Mouse (Mus musculus): ENCODE measurements around the gene Ccdc110.

Ccdc110 gene

DNA sequence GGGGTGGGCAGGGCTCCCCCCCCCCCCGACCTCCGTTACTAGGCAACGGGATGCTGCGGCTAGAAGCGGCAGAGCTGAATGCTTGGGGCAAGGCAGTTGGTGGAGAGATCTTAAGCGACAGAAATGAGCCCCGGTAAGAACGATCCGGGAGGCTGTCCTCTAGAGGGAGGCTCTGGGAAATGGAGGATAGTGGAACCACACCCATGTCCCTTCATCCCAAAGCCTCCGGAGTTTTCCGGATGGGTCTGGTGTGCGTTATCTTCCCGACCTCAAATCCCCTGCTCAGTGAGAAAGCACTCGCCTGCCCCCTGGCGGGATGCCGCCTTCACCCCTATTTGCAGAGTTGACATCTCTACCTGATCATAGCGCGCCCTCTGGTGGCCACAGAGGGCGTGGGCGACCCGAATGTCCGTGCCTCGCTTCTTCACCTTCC lies at the start of gene Ccdc110:
Gene Ccdc110, plus strand, starts transcription at position 38 of the 433 bp plus-strand sequence.
- peak; percentile 88 for DNase-seq (ENCODE audit: low read depth)

DNA sequence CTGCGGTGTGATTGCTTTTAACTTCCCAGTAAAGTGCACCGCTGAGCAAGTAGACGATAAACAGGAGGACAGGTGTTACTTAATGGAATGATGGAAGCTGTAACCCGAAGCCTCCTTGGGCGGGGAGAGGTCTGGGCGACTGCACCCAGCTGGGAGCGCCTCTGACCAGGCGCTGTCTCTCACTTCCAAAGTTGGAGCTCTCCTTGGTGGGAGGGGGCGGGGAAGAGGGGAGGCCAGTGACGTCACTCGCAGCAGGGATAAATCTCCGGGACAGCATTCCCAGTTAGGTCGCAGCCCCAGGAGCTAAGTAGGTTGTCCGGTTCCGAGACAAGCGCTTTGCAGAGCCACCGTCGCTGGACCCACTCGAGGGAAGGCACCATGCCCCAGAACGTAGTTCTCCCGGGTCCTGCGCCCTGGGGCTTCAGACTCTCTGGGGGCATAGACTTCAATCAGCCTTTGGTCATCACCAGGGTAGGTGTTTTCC lies 49.2 kb upstream of the Ccdc110 start, which contains the start of gene Pdlim3:
Gene Pdlim3, plus strand, starts transcription at position 260 of the 484 bp plus-strand sequence.
- no peak for DNase-seq (ENCODE audit: low read depth)

DNA sequence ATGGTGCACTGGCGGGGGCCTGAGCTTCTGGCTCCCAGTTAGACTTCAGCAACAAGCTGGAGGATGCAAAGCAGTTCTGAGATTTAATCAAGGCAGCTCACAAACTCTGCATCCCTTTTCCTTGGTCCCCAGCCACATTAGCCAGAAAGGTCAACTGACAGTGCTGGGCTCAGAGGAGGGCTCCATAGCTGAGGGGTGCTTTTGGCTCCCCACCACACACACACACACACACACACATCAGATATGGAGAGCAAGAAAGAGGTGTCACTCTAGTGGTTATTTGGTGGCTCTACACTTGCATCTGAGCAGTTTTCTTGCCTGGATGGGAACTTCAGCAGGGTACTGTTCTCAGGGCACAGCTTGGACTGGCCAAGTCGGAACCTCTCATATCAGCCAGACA lies 48.6 kb upstream of the Ccdc110 start:
- DNase-seq (ENCODE audit: low read depth) = no peak

DNA sequence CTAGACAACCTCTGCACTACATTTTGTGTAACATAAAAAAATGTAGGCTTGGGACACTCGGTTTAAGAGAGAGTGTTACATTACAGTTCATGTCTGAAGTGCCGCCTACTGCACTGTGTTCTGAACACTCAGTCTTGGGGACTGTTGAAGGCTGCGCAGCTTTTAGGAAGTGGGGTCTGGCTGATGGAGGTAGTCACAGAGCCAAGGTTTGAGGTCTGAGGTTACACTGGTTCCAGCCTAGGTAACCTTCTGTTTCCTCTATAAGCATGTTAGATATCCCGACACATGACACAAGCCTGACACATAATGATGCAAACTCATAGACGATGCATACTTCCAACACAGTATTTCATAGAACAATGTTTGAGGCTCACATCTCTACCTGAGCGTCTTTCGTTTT lies 44.7 kb upstream of the Ccdc110 start:
- DNase-seq (ENCODE audit: low read depth) = no peak

DNA sequence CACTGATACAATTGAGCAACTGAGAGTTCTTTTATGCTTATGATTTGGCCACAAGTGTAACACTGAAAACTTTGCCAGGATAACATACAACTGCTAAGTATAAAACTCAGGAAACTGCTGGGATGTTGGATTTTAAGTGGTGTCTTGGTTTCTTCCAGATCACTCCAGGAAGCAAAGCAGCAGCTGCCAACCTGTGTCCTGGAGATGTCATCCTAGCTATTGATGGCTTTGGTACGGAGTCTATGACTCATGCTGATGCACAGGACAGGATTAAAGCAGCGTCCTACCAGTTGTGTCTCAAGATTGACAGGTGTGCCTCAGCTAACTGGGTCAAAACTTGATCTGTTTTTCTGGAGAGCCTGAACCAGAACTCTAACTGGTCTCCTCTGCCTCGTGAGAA lies 37.8 kb upstream of the Ccdc110 start:
- no peak for DNase-seq (ENCODE audit: low read depth)

DNA sequence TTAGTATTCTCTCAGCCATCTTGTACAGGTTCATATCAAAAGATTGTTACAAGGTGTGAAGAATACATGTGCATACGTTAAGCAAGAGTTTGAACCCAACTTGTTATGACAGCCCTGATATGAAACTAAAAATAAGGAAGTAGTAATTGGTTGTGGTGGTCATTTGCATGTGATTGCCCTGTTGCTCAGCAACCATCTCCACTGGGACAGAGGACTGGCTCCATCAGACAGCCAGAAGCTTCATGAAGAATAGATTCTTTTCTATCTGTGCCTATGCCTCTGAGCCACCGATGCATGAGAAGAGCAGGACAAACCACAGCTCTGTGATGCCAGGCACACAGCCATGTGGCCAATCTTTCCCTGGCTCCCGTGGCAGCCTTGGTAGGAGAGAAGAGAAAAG lies 34.6 kb upstream of the Ccdc110 start:
- no peak for DNase-seq (ENCODE audit: low read depth)

DNA sequence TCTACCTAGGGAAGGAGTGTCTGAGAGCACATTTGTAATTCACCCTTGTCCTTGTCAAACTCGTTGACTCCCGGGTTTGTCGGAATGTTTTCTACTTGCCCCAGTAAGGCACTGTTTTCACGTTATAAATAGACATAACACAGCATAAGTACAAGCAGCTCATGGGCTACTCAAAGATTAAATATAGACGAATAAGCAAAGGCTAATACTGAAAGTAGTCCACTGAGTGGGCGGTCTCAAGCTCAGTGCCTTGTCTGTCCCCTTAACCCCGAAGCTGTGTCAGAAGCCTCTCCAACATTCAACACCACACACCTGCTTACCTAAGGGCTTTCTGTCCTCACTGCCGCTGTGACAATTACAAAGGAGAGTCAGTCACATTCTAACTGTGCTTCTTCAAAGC lies 32.8 kb upstream of the Ccdc110 start:
- DNase-seq (ENCODE audit: low read depth) = no peak

DNA sequence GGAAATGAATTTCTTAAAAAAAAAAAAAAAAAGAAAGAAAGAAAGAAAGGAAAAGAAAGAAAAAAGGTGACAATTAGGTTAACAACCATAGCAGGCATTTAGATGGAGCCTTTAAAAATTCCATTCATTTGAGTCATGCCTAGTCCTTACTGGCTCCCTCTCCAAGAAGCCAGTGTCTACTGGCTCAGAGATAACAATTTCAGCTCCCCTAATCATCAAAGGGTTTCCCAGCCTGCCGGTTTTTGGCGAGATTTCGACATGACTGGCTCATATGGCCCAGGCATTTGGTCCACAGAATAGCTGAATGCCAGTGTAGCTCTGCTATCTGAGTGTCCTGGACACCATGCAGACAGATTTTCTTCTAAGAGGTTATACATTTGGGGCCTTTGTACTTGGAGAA lies 30.8 kb upstream of the Ccdc110 start:
- DNase-seq (ENCODE audit: low read depth) = no peak

DNA sequence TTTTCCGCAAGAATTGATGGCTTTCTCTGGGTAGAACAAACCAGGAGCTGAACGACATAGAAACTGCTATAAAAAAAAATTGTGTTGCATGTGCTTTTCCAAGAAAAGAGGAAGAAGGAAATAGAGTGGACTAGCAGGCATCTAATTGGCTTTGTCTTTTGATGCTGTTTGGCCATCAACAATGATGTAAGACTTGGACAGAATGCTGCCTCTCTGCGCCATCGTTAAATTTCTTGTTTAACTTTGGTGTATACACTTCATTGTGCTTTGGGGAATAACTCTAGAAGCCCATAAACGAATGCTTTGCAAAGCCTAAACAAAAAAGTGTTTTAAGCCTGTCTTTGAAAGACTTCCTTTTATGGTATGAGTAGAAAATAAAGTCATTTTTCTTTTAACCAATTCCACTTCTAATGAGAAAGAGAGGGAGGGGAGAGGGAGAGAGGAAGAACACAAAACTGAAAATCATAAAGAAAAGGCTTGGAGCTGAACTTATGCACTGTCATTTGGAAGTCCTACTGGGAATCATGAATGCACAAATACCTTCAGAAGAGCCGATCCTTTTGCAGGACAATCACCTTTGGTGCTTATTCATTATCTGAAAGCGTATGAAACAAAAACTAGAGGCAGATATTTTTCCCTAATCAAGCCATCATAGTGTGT lies 28.7 kb upstream of the Ccdc110 start:
- no peak for DNase-seq (ENCODE audit: low read depth)

DNA sequence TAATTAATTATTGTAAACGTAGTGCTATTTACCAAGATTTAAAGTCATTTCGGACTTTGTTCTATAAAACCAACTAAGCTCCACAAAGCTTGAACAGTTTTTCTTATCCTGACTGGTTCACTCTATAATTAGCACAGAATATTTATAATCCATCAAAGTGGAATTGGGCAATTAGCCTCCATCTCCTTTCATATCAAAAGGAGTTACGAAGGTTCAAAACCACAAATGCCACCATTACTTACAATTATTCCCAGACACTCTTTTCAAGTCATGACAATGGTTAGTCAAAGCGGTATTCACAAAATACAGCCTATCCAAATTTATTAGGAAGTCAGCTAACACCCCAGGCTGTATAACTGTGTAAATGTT lies 28.2 kb upstream of the Ccdc110 start:
- DNase-seq (ENCODE audit: low read depth) = no peak

DNA sequence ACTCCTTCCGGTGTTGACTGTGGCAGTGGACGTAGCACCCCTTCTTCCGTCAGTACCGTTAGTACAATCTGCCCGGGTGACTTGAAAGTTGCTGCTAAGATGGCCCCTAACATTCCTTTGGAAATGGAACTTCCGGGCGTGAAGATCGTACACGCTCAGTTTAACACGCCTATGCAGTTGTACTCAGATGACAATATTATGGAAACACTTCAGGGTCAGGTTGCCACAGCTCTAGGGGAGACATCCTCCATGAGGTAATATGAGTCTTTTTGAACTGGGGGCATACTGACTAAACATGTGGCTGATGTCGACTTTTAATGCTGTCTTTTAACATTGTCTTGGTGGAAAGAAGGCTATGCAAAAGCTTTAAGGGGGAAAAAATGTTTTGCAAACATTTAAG lies 20.7 kb upstream of the Ccdc110 start:
- no peak for DNase-seq (ENCODE audit: low read depth)

DNA sequence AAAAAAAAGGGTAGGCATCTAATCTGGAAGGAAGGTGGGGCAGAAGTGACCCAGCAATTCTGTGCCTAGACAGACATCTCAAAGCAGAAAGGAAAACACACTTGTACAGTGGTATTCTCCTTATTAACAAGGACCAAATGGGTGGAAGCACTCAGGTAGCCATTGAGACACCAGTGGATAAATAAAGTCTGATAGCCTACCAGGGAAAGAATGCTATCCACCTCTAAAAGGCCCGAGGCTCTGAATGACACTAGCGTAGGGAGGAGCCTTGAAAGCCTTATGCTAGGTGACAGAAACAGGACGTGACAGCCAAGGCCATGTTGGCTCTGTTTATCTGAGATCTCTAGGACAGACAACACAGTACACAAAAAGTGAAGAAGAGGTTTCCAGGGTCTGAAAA lies 17.9 kb upstream of the Ccdc110 start:
- DNase-seq (ENCODE audit: low read depth) = no peak

DNA sequence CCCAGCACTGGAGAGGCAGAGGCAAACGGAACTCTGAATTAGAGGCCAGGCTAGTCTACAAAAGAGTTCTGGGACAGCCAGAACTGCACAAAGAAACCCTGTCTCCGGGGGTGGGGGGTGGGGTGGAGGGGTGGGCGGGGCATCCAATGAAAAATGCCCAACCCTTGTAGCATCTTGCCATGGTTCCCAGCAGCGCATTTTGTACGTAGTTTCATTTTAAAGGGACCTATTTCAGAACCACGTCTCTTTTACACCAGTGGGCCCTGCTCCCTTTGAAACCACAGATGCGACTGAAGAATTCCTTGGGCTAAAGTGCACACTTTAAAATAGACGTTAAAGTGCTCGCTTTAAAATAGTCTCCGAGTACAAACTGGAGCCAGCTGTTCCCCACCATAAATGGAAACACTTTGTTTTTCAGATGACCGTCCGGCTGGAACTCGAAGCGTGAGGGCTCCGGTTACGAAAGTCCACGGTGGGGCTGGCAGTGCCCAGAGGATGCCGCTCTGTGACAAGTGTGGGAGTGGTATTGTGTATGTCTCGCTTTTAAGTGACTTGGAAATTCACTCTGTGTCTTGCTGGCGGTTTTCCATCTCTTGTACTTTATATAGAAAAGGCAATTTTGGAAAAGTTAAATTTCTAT lies 17.3 kb upstream of the Ccdc110 start:
- no peak for DNase-seq (ENCODE audit: low read depth)

DNA sequence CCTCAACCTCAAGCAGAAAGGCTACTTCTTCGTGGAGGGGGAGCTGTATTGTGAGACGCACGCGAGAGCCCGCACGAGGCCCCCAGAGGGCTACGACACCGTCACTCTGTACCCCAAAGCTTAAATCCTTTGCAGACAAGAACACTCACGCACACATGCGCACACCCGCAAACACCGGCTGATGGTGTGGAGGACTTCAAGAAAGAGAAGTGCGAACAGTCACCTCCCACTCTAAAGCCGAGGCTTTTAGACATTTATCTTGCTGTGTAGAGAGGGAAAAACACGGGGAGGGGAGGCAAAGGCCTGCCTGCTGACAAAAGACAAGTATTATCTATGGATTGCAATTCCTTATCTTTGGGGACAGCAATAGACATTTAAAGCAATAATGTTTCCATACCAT lies 15.5 kb upstream of the Ccdc110 start:
- DNase-seq (ENCODE audit: low read depth) = no peak

DNA sequence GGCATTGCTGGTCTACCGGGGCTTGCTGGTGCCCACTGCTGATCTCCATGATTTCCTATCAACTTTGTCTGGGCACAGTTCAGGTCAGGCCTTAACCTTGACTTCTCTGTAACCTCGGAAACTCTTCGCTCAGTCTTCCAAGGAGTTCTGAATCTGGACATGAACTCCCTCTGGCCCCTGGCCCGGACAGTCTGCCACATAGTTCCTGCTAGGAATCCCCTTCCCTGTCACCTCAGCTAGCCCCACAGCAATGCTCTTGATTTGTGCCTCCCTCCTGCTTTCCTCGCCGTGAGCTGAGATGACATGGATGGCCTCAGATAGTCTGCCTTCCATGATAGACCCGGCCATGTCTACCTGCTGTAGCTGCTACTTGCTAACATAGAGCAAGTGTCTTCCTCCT lies 14.0 kb upstream of the Ccdc110 start:
- no peak for DNase-seq (ENCODE audit: low read depth)

DNA sequence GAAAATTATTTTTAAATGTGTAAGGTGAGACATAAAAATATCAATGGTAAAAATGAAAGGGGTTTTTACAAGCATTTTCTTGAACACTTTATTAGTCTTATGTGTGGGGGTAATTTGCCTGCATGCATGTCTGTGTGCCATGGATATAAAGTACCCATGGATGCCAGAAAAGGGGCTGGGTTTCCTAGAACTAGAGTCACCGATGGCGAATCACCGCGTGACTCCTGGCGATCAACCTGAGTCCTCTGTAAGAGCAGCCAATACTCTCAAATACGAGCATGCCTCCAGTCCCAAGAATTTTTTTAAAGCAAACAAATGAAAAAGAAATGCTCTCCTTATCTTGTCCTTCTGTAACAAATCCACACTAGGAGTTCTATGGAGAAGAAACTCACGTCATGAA lies 12.3 kb upstream of the Ccdc110 start:
- no peak for DNase-seq (ENCODE audit: low read depth)

DNA sequence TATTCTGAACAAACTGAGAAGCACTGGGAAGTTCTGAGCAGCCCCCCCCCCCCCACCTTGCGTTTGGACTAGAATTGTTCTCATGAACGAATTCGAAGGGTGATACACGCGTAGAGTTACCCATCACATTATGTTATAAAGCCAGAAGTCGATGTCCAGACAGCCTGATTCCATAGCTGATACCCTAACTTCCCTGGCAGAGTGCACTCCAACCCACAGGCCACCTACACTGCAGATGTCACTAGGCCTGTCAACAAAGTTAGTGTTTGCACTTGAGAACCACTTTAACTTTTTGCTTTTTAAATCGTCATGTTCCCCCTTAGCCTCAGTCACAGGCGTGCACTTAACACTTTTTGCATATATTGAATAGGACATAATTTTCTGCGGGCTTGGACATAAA lies 2.6 kb downstream of the Ccdc110 start:
- DNase-seq (ENCODE audit: low read depth) = no peak

DNA sequence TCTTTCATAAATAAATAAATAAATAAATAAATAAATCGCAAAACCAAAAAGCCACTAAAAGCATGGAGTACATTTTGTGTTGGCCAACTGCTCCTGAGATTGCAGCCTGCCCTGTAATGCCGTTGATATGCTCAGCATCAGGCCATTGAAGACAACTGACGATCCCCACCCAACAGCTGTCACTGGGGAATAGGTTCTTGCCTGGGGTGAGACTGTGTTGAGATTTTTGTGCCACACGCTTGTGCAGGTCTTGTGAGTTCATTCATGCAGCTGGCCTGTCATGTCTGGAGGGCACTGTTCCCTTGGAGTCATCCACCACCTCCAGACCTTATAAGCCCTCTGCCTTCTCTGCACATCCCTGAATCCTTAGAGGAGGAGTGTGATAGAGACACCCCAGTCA lies 11.9 kb downstream of the Ccdc110 start:
- DNase-seq (ENCODE audit: low read depth) = no peak

DNA sequence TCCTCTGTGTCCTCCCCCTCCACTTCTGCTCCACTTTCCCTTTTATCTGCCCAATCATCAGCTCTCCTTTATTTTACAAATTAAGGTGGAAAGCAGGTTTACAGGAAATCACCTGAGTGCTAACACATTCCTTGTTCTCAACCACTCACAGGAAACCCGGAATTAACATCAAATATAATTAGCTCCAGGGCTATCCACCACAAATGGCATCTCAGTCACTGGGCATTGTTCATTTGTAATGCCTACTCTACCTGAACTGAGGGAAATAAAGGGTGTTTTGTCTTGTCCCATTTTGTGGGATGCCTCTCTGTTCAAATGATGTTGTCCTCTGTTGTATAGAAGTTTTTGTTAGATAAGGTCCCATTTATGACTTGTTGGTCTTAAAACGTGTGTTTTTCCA lies 16.2 kb downstream of the Ccdc110 start:
- DNase-seq (ENCODE audit: low read depth) = no peak

DNA sequence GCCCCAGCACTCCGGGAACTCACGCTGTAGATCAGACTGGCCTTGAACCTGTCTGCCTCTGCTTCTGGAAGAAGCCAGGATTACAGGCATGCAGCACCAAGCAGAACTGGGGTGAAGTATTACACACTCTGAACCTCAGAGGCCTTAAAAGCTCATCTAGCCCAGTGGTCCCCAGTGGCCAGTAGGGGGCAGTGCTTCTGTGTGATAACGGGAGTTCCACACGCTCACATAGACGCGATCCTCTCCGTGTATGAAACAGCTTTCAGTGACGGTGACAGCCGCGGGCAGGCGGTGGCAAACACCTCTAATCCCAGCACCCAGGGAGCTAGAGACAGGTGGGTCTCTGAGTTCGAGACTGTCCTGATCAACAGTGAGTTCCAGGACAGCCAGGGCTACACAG lies 36.5 kb downstream of the Ccdc110 start:
- peak; percentile 57 for DNase-seq (ENCODE audit: low read depth)

DNA sequence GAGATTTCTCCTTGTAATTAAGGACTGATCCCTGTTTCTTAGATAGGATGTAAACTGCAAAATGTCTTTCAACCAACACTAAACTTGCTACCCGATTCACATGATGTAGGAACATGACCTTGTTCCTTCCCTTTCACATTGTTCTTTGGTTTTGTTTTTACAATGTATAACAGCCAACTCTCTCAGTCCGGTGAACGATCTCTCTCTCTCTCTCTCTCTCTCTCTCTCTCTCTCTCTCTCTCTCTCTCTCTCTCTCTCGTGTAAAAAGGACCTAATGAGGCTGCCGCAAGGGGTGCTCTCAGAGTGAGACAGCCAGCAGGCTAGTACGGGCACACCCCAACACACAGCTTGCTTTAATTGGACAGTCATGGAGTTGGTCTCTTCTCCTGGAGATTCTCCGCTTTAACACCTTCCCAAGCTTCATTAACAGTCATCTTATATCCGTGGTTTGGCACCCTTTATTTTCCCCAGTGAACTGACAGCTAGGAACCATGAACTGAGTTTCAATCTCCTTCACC lies 39.6 kb downstream of the Ccdc110 start:
- peak; percentile 14 for DNase-seq (ENCODE audit: low read depth)

DNA sequence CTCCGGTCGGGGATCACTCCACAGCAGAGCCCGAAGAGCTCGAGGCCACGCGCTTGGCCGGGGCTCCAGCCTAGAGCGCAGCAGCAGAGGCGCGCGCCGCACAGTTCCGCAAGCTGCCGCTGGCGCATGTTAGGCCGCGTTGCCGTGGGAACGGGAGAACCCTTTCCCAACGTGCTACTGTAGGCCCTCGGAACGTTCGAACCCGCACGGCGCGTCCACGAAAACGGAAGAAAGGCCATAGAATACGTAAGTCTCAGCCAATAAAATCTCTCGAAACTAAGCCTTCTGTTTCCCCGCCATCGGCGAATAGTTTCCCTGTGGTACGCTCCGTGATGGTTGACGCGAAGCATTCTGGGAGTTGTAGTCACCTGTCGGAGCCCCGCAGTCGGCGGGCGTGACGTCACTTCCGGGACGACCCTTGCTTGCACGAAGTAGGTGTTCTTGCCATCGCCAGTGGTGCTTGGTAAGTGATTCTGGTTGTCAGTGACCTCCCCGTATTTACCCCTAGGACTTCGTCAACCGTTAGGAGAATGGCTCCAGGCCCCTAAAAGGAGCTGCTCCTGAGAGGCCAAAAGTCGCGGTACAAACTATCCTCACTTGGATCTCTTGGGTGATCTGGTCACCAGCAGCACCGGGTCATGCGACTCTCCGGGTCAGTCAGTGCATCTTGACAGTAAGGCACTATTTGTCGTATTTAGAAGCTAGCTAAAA lies 40.9 kb downstream of the Ccdc110 start, which contains the start of the genes 1700029J07Rik and Ufsp2:
Gene 1700029J07Rik, minus strand, starts transcription at position 127 of the 711 bp plus-strand sequence.
Gene Ufsp2, plus strand, starts transcription at position 403 of the 711 bp plus-strand sequence.
- peak; percentile 98 for DNase-seq (ENCODE audit: low read depth)

Data from induced T-regulatory cell, adult 2 months (primary cell).